Mouse (Mus musculus) left cerebral cortex, postnatal 36 days (tissue): ENCODE measurements around the gene G6pc3. TPM values are rescaled to one million over a fixed set of nuclear protein-coding genes. Genes with fewer than 3 reads are reported as not detected.

Source experiments
- DNase-seq, 2 experiments: peaks; one replicate each; pipeline ENCODE4 v3.0.0; 2021 to 2022; ENCODE audit warnings: low spot score in 2 of 2, mixed read lengths in 1 of 2
- intact Hi-C: fragments of 180-260 bp; cut with DNase I; formaldehyde crosslinking; loops from one replicate; pipeline ENCODE4 v1.15.1; 2025
- total RNA-seq, 2 experiments: library from RNA; stranded (reverse); gene quantifications; 2 replicates each; pipeline ENCODE4 v1.2.3; 2021

G6pc3 gene
- total RNA-seq, 2 experiments from 2014 or later = 56.1 to 67.2 TPM

- intact Hi-C loops = loop anchor here (5.0 kb wide), 1 partner anchor 42 kb away; no protein-coding TSS in a partner anchor
- peak; percentile 92 to 93 for DNase-seq
Observed at GRCm38 (mm10) chr11:102184646-102185495, 4.5 kb upstream of the G6pc3 start, which contains the start of gene Lsm12. Lsm12 (minus strand) TSS chr11:102185296.

GRCm38 (mm10) chr11:102185677-102186076 is 3.7 kb upstream of the G6pc3 start:
- DNase-seq = no peak
- intact Hi-C loops = loop anchor here (5.0 kb wide), 1 partner anchor 42 kb away; no protein-coding TSS in a partner anchor

GRCm38 (mm10) chr11:102186235-102186634 is 3.2 kb upstream of the G6pc3 start:
- intact Hi-C loops = loop anchor here (5.0 kb wide), 1 partner anchor 41 kb away; no protein-coding TSS in a partner anchor
- no peak for DNase-seq

- intact Hi-C loops = loop anchor here (5.0 kb wide), 1 partner anchor 38 kb away; no protein-coding TSS in a partner anchor
- no peak for DNase-seq
Observed at GRCm38 (mm10) chr11:102188980-102189379, 440 bp upstream of the G6pc3 start.

- DNase-seq = no peak
- intact Hi-C loops = no loop called here
Observed at GRCm38 (mm10) chr11:102190848-102191247, 1.4 kb downstream of the G6pc3 start.

- intact Hi-C loops = no loop called here
- no peak for DNase-seq
Observed at GRCm38 (mm10) chr11:102193657-102194440, 4.4 kb downstream of the G6pc3 start.

GRCm38 (mm10) chr11:102196018-102196797 is 6.8 kb downstream of the G6pc3 start:
- DNase-seq = peak in 1 of 2 experiments; percentile 44
- intact Hi-C loops = no loop called here

GRCm38 (mm10) chr11:102198245-102198644 is 8.8 kb downstream of the G6pc3 start:
- DNase-seq = no peak
- intact Hi-C loops = no loop called here

- intact Hi-C loops = loop anchor here (5.0 kb wide), 2 partner anchors 42 to 232 kb away; partner anchors contain the start of gene Grn
Observed at GRCm38 (mm10) chr11:102199856-102200255, 10.4 kb downstream of the G6pc3 start.

GRCm38 (mm10) chr11:102201408-102201821 is 12.0 kb downstream of the G6pc3 start:
- intact Hi-C loops = loop anchor here (5.0 kb wide), 2 partner anchors 41 to 231 kb away; partner anchors contain the start of gene Grn
- DNase-seq = peak; percentile 65 to 70

More at GRCm38 (mm10) chr11:102199856-102200255, 10.4 kb downstream of the G6pc3 start:
- DNase-seq = no peak

GRCm38 (mm10) chr11:102206481-102206880 is 17.1 kb downstream of the G6pc3 start:
- no peak for DNase-seq
- intact Hi-C loops = no loop called here

GRCm38 (mm10) chr11:102207825-102208777 is 18.7 kb downstream of the G6pc3 start:
- DNase-seq = no peak
- intact Hi-C loops = no loop called here

- DNase-seq = no peak
- intact Hi-C loops = no loop called here
Observed at GRCm38 (mm10) chr11:102208846-102209245, 19.4 kb downstream of the G6pc3 start.

- intact Hi-C loops = no loop called here
Observed at GRCm38 (mm10) chr11:102209742-102210141, 20.3 kb downstream of the G6pc3 start.

GRCm38 (mm10) chr11:102210185-102210584 is 20.8 kb downstream of the G6pc3 start:
- intact Hi-C loops = no loop called here
- no peak for DNase-seq

More at GRCm38 (mm10) chr11:102209742-102210141, 20.3 kb downstream of the G6pc3 start:
- DNase-seq = no peak

- no peak for DNase-seq
Observed at GRCm38 (mm10) chr11:102211011-102211410, 21.6 kb downstream of the G6pc3 start.

GRCm38 (mm10) chr11:102211936-102212341 is 22.5 kb downstream of the G6pc3 start:
- intact Hi-C loops = no loop called here
- DNase-seq = no peak

More at GRCm38 (mm10) chr11:102211011-102211410, 21.6 kb downstream of the G6pc3 start:
- intact Hi-C loops = no loop called here
